Mouse (Mus musculus) CD4-positive helper T cell, adult 2 months (primary cell): ENCODE measurements around the gene Gm47841.

Experiments used
- DNase-seq: peaks from one replicate; pipeline ENCODE4 v3.0.0-alpha.2; 2012; ENCODE audit warnings: low read depth, missing footprints, low spot score

Gene Gm47841

GRCm38 (mm10) chr15:101075150-101075549 is 28.0 kb upstream of the Gm47841 start:
- DNase-seq = no peak

DNA sequence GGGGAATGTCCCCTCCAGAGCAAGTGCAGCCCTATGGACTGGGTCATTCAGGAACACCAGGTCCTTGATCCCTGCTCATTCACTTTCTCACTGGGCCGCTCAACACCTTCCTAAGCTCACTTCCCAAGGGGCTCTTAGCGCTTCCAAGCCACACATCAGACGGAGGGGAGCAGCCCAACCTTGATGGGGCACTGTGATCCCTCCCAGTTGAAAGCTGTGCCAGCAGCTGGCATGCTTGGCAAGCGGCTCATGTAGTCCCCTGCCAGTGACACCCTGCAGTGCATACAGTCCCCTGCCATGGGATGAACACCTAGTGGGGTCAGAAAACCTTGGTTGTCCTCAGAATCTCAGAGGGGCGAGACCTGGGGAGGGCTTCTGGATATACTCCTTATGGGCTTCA is 26.9 kb upstream of the Gm47841 start:
- no peak for DNase-seq

- DNase-seq = no peak
Measured at GRCm38 (mm10) chr15:101072736-101073135, 25.5 kb upstream of the Gm47841 start.

DNA sequence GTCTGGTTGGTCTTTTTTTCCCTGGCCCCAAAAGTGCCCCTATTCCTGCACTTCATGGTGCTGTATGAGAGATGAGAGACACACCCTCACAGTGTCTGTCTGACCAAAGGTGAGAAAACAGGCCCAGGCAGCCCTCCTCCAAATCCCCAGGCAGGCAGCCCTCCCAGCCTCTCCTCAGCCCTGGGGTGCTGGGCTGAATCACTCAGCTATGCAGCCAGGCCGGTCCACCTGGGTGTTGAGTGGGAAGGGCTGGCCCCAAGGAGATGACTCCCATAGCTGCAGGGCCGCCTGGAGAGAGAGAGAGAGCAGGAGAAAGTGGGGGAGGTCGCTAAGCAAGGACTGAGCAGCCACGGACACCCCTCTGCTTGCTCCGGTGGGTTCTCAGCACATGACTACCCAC is 23.6 kb upstream of the Gm47841 start:
- DNase-seq = no peak

DNA sequence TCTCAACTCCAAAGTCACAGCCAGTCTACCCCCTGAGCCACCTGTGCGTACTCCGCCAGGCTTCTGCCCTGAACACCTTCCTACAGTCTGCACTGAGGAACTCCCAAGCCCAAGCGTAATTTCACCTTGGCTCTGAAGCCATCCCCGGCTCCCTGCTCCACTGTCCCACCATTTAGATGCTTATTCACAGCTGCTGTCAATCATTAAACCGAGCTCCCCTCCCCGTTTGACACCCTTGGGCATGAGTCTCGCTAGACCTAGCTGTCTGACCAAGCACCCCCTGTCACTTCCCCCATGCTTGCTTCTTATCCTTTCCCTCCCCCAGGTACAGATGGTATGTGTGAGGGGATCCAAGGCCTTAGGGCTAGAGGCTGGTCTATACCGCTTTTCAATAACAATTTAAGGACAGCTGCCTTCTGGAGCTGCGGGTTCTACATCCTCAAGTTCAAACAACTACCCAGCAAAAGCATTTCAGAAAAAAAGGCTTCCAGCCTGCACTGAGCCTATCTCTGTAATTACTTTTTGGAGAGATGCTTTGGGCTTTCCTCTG is 22.5 kb upstream of the Gm47841 start:
- no peak for DNase-seq

DNA sequence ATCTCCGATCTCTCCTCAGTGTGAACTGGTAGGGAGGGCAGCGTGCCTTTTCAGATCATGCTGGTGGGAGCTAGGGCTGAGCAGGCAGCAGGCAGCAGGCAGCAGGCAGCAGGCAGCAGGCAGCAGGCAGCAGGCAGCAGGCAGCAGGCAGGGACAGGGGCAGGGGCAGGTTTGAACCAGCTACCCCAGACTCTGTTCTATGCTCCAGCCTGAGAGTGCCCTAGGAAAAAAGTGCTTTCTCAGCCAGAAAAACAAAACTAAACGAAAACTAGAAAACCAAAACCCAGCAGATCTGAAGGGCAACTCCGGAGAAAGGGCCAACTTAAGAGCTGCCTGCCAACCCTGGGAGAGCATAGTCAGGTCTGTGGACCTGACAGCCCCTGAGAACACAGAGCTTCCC is 21.5 kb upstream of the Gm47841 start:
- DNase-seq = no peak

DNA sequence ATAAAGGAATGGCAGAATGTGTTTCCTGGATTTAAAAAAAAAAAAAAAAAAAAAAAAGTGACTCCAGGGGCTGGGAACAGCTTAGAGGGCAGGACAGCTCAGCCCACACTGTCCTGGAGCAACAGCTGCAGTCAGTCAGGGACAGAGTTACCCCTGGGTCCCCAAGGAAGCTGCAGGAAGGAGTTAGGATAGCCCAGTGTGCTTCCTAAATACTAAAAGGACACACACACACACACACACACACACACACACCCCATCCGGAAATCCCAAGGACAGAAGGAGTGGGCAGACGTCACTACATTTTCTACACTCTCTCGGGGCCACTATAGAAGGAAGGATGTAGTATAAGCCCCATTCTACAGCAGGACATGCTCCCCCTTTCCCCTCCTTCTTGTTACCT is 20.8 kb upstream of the Gm47841 start:
- DNase-seq = no peak

DNA sequence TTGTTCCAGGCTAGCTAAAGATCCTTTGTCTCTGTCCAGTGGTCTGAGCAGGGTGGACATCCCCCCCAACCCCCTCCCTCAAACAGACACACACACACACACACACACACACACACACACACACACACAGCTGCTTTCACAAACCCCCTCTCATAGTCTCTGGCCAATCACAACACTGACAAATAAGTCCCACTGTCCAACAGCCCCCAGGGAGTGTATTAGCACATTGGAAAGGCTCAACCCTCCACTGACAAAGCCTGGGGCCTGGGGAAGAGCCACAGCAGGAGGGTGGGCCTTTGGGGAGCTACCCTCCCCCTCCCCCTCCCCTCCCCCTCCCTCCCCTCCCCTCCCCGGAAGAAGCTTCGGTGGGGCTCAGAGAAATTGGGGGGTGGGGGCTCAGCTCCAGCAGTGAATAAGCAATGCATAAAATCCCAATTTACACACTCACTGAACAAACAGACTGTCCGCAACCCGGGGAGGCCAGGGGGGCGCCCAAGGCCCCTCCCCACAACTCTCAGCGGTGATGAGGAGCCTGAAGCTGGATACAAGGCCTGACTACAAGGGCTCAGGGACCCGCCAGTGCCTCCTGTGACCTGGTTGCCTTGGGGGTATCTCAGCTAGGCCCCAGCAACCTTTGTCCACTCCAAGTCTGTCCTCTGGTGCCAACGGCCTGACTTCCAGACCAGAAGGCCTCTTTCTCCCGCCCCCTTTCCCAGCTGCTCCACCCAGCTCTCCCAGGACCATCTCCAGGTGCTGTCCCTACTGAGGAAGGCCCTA is 19.9 kb upstream of the Gm47841 start:
- DNase-seq = no peak

DNA sequence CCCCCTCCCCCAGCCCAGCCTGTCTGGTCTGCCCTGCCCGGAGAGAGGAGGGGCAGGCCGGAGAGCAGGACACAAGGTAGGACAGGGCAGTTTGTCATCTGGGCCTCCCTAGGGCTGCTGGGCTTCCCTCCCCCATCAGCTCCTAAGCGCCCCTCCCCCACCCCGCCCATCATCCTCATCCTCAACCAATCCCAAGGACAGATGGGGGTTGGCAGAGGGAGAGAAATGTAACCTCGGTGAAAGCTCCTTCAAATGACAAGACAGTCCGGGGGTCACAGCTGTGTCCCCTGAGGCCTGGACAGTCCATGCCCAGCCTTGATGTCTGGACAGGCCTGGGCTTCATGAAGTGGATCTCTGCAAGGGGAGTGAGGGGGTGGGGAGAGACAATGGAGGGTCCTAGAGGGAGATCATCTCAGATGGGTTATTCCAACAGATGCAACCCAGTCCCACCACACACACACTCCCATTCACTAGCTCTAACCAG is 19.2 kb upstream of the Gm47841 start:
- DNase-seq = no peak

DNA sequence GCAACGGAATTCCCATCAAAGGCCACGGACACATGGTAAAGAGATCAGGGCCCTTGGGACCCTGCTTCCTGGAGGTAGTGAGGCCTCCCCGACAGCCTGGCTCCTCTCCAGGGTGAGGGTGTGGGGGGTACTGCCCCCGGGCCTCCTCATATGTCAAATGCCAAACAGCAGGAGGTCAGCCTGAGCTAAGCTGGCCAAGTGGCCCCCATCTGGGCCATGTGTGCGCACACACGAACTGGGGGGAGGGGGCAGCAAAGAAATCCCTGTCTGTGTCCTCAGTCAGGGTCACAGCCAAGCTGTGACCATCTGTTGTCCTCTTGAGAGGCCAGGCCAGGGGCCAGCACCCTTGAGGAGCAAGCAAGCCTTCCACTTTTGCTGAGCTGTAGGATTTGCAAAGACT is 17.9 kb upstream of the Gm47841 start:
- DNase-seq = no peak

GRCm38 (mm10) chr15:101060280-101060852 is 13.2 kb upstream of the Gm47841 start:
- no peak for DNase-seq

DNA sequence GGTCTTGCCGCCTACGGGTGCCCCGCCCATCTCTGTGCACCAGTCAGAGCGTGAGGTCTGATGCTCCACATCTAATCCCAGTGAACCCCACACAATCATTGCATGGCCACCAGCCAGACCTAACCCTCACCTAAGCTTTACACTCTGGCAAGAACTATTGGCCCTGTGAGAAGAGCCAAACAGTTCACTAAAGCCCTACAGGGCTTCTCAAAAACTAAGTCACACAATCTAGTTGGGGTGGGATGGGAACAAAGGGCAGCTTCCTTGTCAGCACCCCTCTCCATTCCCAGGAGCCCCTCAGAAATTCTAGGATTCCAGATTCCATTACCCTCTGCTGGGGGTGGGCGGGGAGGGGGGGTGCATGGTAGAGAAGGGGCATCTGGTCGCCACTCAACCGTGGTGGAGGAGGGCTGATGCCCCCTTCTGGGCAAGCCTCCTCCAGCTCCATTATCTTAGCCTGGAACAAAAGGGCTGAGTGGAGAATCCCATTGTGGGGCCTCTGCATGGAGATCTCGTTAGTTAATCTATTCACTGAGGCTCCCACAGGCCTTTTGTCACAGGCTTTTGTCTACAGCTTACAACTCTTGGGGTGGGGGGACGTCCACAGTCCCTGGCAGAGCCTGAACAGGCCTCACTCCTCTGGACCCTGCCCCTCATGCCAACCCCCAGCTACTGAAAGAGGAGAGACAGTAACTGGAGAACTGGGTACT is 12.5 kb upstream of the Gm47841 start:
- no peak for DNase-seq

GRCm38 (mm10) chr15:101056225-101056624 is 9.0 kb upstream of the Gm47841 start:
- peak; percentile 49 for DNase-seq

DNA sequence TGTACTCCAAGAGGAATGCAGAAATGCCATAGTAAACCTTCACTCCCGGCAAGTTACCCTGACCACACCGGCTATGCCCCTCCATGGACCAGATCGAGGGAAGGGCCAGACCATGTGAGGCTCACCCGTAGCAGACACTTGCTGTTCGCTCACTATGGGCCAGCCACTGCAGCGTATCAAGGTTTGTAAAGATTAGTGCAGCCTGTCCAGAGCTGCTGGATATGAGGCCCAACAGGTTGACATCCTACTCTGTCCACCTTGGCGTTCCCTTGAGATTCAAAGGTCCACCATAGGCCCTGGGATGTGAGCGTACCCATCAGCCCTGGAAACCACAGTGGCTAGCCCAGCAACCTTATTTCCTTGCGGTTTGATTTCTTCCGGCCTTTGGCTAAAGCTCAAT is 7.3 kb upstream of the Gm47841 start:
- no peak for DNase-seq

DNA sequence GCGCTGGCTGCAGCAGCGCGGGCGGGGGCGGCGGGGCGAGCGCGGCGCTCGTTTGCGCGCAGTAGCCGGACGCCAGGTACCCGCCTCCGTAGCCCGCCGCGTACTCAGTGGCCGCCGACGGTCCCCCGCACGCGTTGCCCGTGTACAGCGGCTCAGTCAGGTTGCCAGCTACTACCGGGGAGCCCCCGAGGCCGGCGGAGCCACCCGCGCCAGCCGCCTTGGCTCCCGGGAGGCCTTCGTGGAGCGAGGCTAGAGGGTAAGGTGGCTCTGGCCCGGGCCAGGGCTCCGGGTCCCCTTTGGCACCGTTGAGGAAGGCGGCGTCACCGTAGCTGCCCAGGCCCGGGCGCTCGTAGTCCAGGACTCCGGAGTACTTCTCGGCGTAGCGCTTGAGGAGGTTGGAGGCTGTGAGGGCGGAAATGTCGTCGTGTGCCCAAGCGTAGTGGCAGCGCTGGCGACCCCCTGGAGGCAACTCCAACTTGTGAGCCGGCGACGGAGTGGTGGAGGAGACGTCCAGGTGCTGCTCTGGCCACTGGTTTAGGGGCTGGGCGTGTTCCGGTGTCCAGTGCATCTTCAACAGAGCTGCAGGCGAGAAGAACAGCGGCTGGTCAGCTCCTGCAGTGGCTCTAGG is 6.7 kb upstream of the Gm47841 start:
- DNase-seq = no peak

DNA sequence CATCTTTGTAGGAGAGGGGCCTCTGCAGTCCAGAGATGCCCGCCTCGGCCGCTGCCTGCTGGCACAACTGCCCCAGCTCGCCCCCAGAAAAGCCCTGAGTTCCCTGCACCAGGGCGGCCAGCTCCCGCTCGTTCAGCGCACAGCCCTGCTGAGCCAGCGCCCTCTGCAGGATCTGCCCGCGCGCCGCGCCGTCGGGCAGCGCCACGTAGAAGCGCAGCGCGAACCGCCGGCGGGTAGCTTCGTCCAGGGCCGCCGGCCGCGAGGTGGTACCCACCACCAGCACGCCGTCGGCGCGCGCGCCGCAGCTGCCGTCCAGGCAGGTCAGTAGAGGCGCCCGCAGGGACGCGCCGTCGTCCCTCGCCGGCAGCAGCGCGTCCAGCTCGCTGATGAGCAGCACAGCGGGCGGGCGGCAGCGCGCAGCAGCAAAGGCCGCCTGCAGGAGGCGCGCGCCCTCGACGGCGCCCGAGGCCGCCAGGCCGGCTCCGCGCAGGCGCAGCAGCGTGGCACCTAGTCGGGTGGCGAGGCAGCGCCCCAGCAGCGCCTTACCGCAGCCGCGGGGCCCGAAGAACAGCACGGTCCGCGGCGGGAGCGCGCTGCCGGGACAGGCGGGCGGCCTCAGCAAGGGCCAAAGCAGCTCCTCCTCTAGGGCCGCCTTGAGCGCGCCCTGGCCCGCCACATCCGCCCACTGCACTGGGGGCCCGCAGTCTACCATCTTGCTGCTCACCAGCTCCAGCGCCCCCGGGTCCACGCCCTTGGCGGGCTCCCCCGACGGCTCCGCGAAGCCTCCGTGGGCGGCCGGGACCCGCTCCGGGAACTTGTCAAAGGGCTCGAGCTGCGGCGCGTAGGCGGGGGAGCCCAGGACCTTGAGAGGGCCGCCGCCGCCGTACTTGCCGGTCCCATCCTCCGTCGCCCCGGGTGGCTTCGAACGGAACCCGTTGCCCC is 5.6 kb upstream of the Gm47841 start:
- peak; percentile 54 for DNase-seq

DNA sequence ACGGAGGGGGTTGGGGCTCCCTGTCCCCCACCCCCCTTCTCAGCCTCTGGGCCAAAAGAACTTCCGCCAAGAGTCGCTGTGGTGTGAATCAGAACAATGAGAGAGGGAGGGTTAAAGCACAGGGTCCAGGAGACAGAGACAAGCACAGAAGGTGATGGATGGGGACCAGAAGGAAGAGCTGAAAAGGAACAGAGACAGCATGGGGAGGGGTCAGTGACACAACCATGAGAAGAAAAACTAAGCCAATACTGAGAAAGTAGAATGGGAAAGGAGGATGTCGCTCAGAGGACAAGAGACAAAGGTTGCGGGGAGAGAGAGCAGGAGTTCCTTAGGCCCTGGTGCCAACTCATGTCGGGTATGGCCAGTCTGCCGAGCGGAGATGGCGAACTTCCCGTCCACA is 4.7 kb upstream of the Gm47841 start:
- DNase-seq = no peak

GRCm38 (mm10) chr15:101048338-101048896 is 1.2 kb upstream of the Gm47841 start:
- no peak for DNase-seq

GRCm38 (mm10) chr15:101046527-101047193 is 537 bp downstream of the Gm47841 start:
- no peak for DNase-seq

- no peak for DNase-seq
Measured at GRCm38 (mm10) chr15:101046039-101046526, 1.1 kb downstream of the Gm47841 start.
